Mouse (Mus musculus) forebrain, embryonic 10.5 days (tissue): Measurements from ENCODE around the gene Bcl2l15. TPM values are rescaled to one million over a fixed set of nuclear protein-coding genes. Genes with fewer than 3 reads are reported as not detected.
"Not testable (repeated sequence)": the region's sequence is repeated elsewhere in the genome, so short reads cannot be mapped to it uniquely, and the experiment has no call there.

ENCODE experiments used
- DNase-seq: peaks from one replicate; pipeline ENCODE4 v3.0.0-alpha.2; 2017; ENCODE audit warnings: low spot score; ENCODE audit errors: extremely low spot score
- H3K27ac ChIP-seq: fragments of 300-500 bp; sonication (generic); 2 replicates; pipeline ENCODE4 v1.5.1; 2016; ENCODE audit warnings: mild to moderate bottlenecking
- H3K27me3 ChIP-seq: fragments of 300-500 bp; sonication (generic); 2 replicates; pipeline ENCODE4 v1.6.1; 2016; ENCODE audit warnings: mild to moderate bottlenecking; ENCODE audit not compliant: poor library complexity, severe bottlenecking
- H3K36me3 ChIP-seq: fragments of 300-500 bp; sonication (generic); replicated peaks from 2 replicates; pipeline ENCODE4 v1.6.1; 2016; ENCODE audit warnings: mild to moderate bottlenecking, moderate library complexity
- H3K4me1 ChIP-seq: fragments of 300-500 bp; sonication (generic); 2 replicates; pipeline ENCODE4 v1.6.1; 2016
- H3K4me3 ChIP-seq: fragments of 300-500 bp; sonication (generic); 2 replicates; pipeline ENCODE4 v1.5.1; 2016; ENCODE audit warnings: mild to moderate bottlenecking, moderate library complexity
- H3K9me3 ChIP-seq: fragments of 300-500 bp; sonication (generic); 2 replicates; pipeline ENCODE4 v1.6.1; 2016; ENCODE audit warnings: mild to moderate bottlenecking, moderate library complexity
- WGBS: fragments of 180-500 bp; shearing (Covaris S2); methylation state at CpG from one replicate; pipeline ENCODE4 v1.1.7; 2016; 5-methylcytosine and 5-hydroxymethylcytosine counted together
- polyA plus RNA-seq: library from polyadenylated mRNA; unstranded; fragments of >200 nt; fragmentation: Nextera tagmentation; extraction: Ambion mirVana; gene quantifications from 2 replicates; pipeline ENCODE4 v1.2.1, GENCODE M21; 2016

Bcl2l15 gene
- polyA plus RNA-seq, 1 experiment from 2014 or later = 0.17 TPM

DNA sequence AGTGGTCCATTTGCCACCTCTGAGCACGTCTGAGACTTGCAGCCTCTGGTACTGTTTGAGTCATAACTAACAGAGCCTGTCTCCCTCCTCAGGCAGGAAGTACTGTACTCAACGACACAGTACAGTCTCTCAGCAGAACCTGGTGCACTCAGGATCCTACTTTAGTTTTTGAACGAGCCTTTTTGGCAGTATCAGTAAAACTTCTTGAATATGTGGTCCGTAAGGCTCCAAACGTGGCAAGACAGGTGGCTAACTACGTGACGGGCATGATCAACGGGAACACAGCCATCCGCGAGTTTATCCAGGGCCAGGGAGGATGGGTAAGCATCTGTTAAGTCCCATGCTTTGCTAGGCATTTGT lies 3.5 kb downstream of the Bcl2l15 start:
- no peak overlapping the region for H3K27ac ChIP-seq
- H3K36me3 ChIP-seq = no peaks in the 10 kb centered on the region
- no peaks in the 10 kb centered on the region for H3K4me1 ChIP-seq
- no peak for DNase-seq
- H3K4me3 ChIP-seq = no peak overlapping the region
- WGBS = 89% methylated on average over 10 of the region's 10 CpGs
- H3K27me3 ChIP-seq = no peaks in the 10 kb centered on the region
- no peaks in the 10 kb centered on the region; the same call in 1 of the 2 replicates for H3K9me3 ChIP-seq

DNA sequence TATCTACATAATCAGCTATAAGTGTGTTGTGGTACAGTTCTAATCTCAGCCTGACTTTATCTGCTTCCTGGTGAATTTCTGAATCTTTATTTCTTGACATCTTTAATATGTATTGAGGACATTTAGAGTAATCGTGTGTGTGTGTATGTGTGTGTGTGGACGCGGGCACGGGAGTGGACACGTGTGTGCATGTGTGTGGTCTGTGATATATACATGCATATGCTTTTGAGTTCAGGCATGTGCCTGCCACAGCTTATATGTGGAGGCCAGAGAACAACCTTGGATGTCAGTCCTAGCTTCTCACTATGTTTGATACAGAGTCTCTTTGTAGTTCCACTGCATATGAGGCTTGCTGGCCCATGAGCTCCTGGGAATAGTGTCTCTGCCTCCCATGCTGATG lies 4.1 kb downstream of the Bcl2l15 start:
- H3K4me1 ChIP-seq = no peaks in the 10 kb centered on the region
- H3K9me3 ChIP-seq = no peaks in the 10 kb centered on the region; the same call in 1 of the 2 replicates
- 96% methylated on average over 5 of the region's 5 CpGs for WGBS
- no peak overlapping the region for H3K4me3 ChIP-seq
- H3K27ac ChIP-seq = no peak overlapping the region
- DNase-seq = no peak
- no peaks in the 10 kb centered on the region for H3K36me3 ChIP-seq
- H3K27me3 ChIP-seq = no peaks in the 10 kb centered on the region

- DNase-seq = no peak
- Histone ChIP-seq H3K4me1 (no peaks in the 10 kb centered on the region), H3K27me3 (no peaks in the 10 kb centered on the region), H3K4me3 (no peak overlapping the region), H3K36me3 (no peaks in the 10 kb centered on the region), H3K27ac (no peak overlapping the region), H3K9me3 (peaks cover 9% of the 10 kb centered on the region)
- WGBS = 94% methylated on average over 6 of the region's 6 CpGs
These were observed 7.3 kb downstream of the Bcl2l15 start for GRCm38 (mm10) chr3:103839711-103840110.

- H3K27ac ChIP-seq, H3K4me3 ChIP-seq, DNase-seq, H3K9me3 ChIP-seq, H3K4me1 ChIP-seq, H3K36me3 ChIP-seq, H3K27me3 ChIP-seq: not testable (repeated sequence)
- WGBS = 75% methylated on average over 3 of the region's 3 CpGs
These were observed 7.8 kb downstream of the Bcl2l15 start for GRCm38 (mm10) chr3:103840195-103840594.

DNA sequence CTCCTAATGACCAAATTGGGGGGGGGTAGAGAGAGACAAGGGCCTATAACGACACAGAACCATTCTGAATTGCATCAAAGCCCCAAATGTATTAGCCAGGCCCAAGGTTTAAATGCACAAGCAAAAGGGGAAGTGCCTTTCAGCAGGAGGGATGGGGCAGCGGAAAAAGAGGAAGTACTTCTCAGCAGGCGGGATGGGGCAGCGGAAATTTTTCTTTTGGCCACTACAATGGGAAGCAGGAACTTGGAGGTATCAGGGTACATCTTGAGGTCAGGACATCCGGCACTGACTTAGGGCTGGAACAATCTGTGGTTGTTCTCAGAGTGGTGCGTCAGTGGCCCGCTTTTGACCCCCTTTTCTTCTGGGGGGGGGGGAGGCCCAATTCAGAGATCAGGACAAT lies 8.5 kb downstream of the Bcl2l15 start:
- H3K4me3 ChIP-seq, H3K9me3 ChIP-seq, H3K27me3 ChIP-seq, H3K36me3 ChIP-seq, DNase-seq, H3K4me1 ChIP-seq, H3K27ac ChIP-seq: not testable (repeated sequence)
- 93% methylated on average over 7 of the region's 7 CpGs for WGBS

DNA sequence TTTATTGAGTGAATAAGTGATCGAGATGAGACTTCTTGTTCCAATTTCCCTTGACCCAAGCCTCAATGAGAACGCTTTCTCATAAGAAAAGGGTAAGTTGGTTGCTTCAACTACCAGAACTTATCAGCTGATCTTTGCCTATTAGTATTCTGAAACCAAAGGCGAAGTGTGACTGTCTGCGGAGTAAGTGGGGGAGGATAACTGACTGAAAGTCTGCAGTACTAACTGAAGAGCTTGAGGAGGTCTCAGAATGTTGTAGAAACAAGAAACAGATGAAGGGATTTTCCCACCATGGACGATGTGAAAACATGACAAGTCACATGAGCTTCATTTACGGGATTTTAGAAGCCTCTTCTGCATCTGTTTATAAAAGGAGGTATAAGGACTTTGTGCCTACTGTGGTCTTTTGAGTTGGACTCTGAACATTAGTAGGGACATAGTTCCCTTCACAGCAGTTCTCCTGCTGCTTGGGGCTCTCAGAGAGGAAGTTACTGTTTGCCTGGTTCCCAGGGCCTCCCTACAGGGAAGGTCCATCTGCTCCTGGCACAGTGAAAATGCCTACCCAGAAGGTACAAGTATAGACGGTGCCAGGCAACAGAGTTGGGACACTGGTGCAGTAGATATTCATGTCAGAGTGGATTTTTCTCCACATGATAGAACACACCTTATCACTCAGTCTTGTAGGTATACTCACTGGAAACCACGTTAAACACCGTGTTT lies 18.4 kb downstream of the Bcl2l15 start:
- Histone ChIP-seq H3K9me3 (no peaks in the 10 kb centered on the region), H3K27me3 (no peaks in the 10 kb centered on the region), H3K36me3 (no peaks in the 10 kb centered on the region), H3K27ac (no peak overlapping the region), H3K4me3 (no peak overlapping the region), H3K4me1 (no peaks in the 10 kb centered on the region; the same call in 1 of the 2 replicates)
- WGBS = 84% methylated on average over 9 of the region's 9 CpGs
- no peak for DNase-seq

DNA sequence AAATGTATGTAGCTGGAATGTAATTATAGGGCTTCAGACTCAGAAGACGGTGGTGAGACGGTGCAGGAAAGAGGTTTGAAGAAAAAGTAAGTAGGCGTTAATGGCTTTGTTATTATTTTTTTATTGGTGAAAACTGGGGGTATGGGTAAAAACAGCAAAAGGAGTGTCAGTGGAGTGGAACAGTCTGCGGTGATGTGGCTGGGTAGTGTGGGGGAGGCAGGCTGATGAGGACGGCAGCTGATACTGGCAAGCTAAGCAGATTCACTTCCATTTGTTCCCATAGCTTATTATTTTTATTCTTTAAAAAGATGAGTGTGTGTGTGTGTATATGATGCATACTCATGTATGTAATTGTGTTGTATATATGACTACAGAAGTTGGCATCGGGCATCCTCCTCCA lies 19.1 kb downstream of the Bcl2l15 start:
- H3K36me3 ChIP-seq = no peaks in the 10 kb centered on the region
- no peak overlapping the region for H3K27ac ChIP-seq
- DNase-seq = no peak
- 89% methylated on average over 6 of the region's 6 CpGs for WGBS
- no peaks in the 10 kb centered on the region for H3K9me3 ChIP-seq
- no peaks in the 10 kb centered on the region; the same call in 1 of the 2 replicates for H3K4me1 ChIP-seq
- H3K27me3 ChIP-seq = no peaks in the 10 kb centered on the region
- H3K4me3 ChIP-seq = no peak overlapping the region

GRCm38 (mm10) chr3:103851882-103852281 lies 19.5 kb downstream of the Bcl2l15 start:
- H3K27me3 ChIP-seq = no peaks in the 10 kb centered on the region
- H3K4me1 ChIP-seq = no peaks in the 10 kb centered on the region; the same call in 1 of the 2 replicates
- DNase-seq = no peak
- no peaks in the 10 kb centered on the region for H3K9me3 ChIP-seq
- H3K27ac ChIP-seq = no peak overlapping the region
- WGBS = 94% methylated on average over 8 of the region's 8 CpGs
- no peak overlapping the region for H3K4me3 ChIP-seq
- H3K36me3 ChIP-seq = no peaks in the 10 kb centered on the region

DNA sequence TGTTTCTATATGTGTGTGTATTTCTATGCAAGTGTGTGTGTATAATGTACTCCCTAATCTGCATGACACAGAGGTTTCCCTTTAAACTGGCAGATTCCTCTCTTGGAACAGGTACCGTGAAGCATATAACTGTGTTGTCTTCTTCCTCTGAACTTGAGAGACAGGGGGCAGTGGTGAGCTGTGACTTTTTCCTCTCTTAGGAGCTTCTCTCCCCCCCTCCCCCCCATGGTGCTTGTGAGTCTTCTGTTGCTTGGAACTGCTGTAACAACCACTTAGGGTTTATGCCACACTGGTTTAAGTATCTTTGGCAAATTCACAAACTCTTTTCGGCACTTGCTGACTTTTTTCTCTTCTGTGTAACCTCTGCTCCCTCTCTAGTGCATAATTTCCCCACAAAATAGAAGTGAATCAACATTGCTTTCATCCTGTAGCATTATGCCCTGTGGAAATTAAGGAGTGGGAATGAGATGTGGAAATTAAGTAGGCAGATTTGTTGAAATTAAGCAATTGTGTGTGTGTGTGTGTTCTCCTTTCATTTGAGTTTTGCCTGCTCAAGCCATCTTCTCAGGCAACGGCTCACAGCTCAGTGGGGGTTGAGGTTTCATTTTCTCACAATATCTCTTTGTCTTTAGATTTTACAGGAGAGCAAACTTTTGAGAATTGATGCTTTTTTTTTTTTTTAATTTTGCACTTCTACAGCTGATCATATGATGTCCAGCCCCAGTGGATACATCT lies 20.3 kb downstream of the Bcl2l15 start:
- DNase-seq = no peak
- Histone ChIP-seq H3K27me3 (no peaks in the 10 kb centered on the region), H3K27ac (no peak overlapping the region), H3K9me3 (no peaks in the 10 kb centered on the region), H3K36me3 (no peaks in the 10 kb centered on the region), H3K4me1 (no peaks in the 10 kb centered on the region; the same call in 1 of the 2 replicates), H3K4me3 (no peak overlapping the region)
- 71% methylated on average over 3 of the region's 3 CpGs for WGBS

DNA sequence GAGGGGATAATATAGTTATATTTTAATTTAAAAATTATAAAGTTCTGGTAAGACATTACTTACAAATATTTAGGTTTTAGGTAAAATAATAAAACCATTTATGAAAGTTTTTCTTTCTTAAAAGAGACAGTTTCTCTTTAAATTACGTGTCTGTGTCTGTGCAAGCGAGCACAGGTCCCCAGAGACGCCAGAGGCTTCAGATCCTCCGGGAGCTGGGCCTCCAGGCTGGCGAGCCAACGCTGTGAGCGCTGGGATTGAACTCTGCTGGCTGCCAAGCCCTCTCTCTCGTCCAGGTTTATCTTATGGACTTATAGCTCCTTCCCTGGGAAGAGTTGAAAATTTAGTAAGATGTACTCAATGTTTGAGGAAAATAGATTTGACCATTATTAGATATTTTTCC lies 21.4 kb downstream of the Bcl2l15 start:
- no peak overlapping the region for H3K27ac ChIP-seq
- H3K4me3 ChIP-seq = no peak overlapping the region
- no peaks in the 10 kb centered on the region for H3K27me3 ChIP-seq
- no peaks in the 10 kb centered on the region; the same call in 1 of the 2 replicates for H3K4me1 ChIP-seq
- H3K9me3 ChIP-seq = no peaks in the 10 kb centered on the region
- H3K36me3 ChIP-seq = no peaks in the 10 kb centered on the region
- DNase-seq = no peak
- 85% methylated on average over 8 of the region's 8 CpGs for WGBS

DNA sequence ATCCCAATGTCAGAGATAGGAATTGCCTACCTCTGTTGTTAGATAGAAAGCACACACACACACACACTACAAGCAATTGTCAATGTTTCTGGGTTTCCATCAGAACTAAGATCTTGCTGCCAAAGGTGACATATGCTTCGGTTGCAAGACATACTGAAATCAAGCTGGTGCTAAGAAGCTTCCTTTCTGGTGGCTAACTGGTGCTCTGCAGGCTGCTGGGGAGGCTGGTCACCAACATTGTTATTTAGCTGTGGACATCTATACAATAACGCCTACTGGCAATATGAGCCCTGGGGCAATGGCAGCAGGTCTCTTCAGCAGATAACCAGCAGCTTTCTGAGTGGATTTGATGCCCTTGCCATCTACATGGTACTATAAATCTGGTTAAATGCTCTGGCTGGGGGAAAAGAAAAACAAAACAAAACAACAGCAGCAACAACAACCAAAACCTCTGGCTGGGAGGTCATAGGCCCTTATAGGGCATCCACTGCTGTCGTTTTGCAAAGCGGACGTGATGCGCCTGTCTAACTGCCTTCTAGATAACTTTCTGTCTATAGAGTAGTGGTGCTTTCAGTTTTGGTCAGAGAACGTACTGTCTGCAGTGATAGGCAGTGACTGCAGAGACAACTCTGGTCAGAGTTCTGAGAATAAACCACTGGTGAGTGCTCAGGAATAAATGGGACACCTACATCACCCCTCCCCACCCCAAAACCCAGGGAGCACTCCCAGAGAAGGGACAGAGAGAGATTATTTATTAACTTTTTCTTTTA lies 24.8 kb downstream of the Bcl2l15 start:
- H3K27me3 ChIP-seq = no peaks in the 10 kb centered on the region
- no peaks in the 10 kb centered on the region for H3K36me3 ChIP-seq
- no peak overlapping the region for H3K27ac ChIP-seq
- H3K4me1 ChIP-seq = no peaks in the 10 kb centered on the region
- no peak overlapping the region for H3K4me3 ChIP-seq
- WGBS = 94% methylated on average over 7 of the region's 7 CpGs
- DNase-seq = no peak
- H3K9me3 ChIP-seq = no peaks in the 10 kb centered on the region

DNA sequence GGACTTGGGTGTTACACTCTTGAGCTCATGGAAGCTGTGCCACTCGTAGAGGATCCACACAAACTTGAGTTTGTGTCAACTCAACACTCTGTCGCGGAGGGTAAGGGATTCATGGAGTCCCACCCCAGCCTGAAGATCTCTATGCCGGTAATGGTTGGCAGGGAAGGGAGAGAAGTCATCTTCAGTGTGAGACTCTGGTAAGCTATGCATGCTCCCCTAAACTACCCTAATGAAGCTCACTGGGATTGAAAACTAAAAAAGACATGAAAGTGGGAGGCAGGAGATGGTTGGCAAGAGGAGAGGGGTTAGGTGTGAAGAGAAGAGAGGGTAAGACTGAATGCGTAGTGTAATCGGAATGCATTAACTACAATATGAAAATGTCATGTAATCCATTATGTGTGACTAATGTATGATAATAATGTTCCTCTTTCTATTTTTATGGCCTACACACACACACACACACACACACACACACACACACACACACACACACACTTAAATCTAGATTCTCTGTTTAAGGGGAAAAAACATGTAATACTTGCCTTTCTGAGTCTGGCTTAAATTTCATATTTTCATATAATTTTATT lies 25.7 kb downstream of the Bcl2l15 start:
- Histone ChIP-seq H3K36me3 (no peaks in the 10 kb centered on the region), H3K27ac (no peak overlapping the region), H3K9me3 (no peaks in the 10 kb centered on the region), H3K27me3 (no peaks in the 10 kb centered on the region), H3K4me1 (no peaks in the 10 kb centered on the region), H3K4me3 (no peak overlapping the region)
- 94% methylated on average over 6 of the region's 6 CpGs for WGBS
- no peak for DNase-seq
